Mouse (Mus musculus): ENCODE measurements around the gene Veph1. TPM values are rescaled to one million over a fixed set of nuclear protein-coding genes. Genes with fewer than 3 reads are reported as not detected.
A peak's percentile ranks its signal among the peaks of the same experiment; 100 is the strongest.

The Veph1 gene
- total RNA-seq (2014; rRNA removed) (0.50 and 0.84 TPM in 2 replicates), polyA plus RNA-seq (2015; fragmentation: Nextera tagmentation; extraction: Ambion mirVana) (0.68 and 0.75 TPM in 2 replicates)

DNA sequence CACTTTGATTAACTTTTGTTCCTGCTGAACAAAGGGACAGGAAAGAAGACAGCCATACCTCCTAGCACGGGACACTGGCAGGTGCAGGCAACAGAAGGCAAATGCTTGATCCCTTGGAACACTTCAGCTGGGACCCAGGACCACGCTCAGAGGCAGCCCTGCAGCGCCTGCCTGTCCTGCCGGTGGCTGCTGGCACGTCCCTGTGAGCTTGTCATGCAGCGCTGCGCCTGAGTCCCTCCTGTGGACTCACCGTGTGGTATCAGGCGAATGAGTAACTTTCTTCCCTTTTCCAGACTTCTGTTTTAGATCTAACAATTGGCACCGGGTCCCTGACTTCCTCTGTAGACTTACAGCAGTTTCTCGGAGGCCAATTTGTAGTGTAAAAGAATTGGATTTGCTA lies at the start of gene Veph1:
Veph1 (minus strand) TSS at position 293 of the 400 bp plus-strand sequence.
- H3K4me2 ChIP-seq (ENCODE audit: low read depth, low read length), result peak within 1 kb of the TSS; percentile 36; the same call in 1 of the 2 replicates
- no peak within 1 kb of the TSS; the same call in 1 of the 2 replicates for H3K9ac ChIP-seq (replicated peaks; ENCODE audit: low read length)
- H3K36me3 ChIP-seq (ENCODE audit: insufficient read depth, low read length), result no peaks in the 10 kb centered on the region
- H3K27ac ChIP-seq, result no peak within 1 kb of the TSS
- no peak within 1 kb of the TSS for H3K4me3 ChIP-seq (ENCODE audit: low read length)
- ATAC-seq (no peak), DNase-seq (ENCODE audit: low spot score) (peak; percentile 9)
- 14% methylated on average over 11 of the region's 11 CpGs for WGBS
- no peaks in the 10 kb centered on the region for H3K27me3 ChIP-seq (ENCODE audit: insufficient read depth, low read length)
- peak; percentile 11; the same call in 1 of the 2 replicates for TF ChIP-seq CTCF (IDR thresholded peaks at IDR 0.05; ENCODE audit: low read depth)
- H3K9me3 ChIP-seq (ENCODE audit: low read length), result no peaks in the 10 kb centered on the region
- no peaks in the 10 kb centered on the region for H3K4me1 ChIP-seq (ENCODE audit: insufficient read depth, low read length)

GRCm38 (mm10) chr3:66340742-66341141 lies 44.1 kb upstream of the Veph1 start:
- H3K27ac ChIP-seq, result no peak overlapping the region
- H3K4me2 ChIP-seq (ENCODE audit: low read depth, low read length), result no peak overlapping the region
- WGBS, result 77% methylated on average over 2 of the region's 2 CpGs
- H3K27me3 ChIP-seq (ENCODE audit: insufficient read depth, low read length), result no peaks in the 10 kb centered on the region
- TF ChIP-seq CTCF (IDR thresholded peaks at IDR 0.05; ENCODE audit: low read depth), result peak; percentile 29
- DNase-seq (ENCODE audit: low spot score) (no peak), ATAC-seq (no peak)
- no peaks in the 10 kb centered on the region for H3K36me3 ChIP-seq (ENCODE audit: insufficient read depth, low read length)
- H3K9me3 ChIP-seq (ENCODE audit: low read length), result no peaks in the 10 kb centered on the region
- no peaks in the 10 kb centered on the region for H3K4me1 ChIP-seq (ENCODE audit: insufficient read depth, low read length)
- no peak overlapping the region for H3K9ac ChIP-seq (replicated peaks; ENCODE audit: low read length)
- no peak overlapping the region for H3K4me3 ChIP-seq (ENCODE audit: low read length)

GRCm38 (mm10) chr3:66332401-66332729 lies 35.7 kb upstream of the Veph1 start:
- H3K9ac ChIP-seq (replicated peaks; ENCODE audit: low read length), result no peak overlapping the region
- H3K9me3 ChIP-seq (ENCODE audit: low read length), result no peaks in the 10 kb centered on the region
- no peak overlapping the region for H3K27ac ChIP-seq
- ATAC-seq (no peak), DNase-seq (ENCODE audit: low spot score) (no peak)
- H3K27me3 ChIP-seq (ENCODE audit: insufficient read depth, low read length), result no peaks in the 10 kb centered on the region
- no peaks in the 10 kb centered on the region for H3K4me1 ChIP-seq (ENCODE audit: insufficient read depth, low read length)
- WGBS, result 87% methylated on average over 9 of the region's 9 CpGs
- no peak overlapping the region for H3K4me3 ChIP-seq (ENCODE audit: low read length)
- no peak overlapping the region for H3K4me2 ChIP-seq (ENCODE audit: low read depth, low read length)
- TF ChIP-seq CTCF (IDR thresholded peaks at IDR 0.05; ENCODE audit: low read depth), result no peak
- no peaks in the 10 kb centered on the region for H3K36me3 ChIP-seq (ENCODE audit: insufficient read depth, low read length)

DNA sequence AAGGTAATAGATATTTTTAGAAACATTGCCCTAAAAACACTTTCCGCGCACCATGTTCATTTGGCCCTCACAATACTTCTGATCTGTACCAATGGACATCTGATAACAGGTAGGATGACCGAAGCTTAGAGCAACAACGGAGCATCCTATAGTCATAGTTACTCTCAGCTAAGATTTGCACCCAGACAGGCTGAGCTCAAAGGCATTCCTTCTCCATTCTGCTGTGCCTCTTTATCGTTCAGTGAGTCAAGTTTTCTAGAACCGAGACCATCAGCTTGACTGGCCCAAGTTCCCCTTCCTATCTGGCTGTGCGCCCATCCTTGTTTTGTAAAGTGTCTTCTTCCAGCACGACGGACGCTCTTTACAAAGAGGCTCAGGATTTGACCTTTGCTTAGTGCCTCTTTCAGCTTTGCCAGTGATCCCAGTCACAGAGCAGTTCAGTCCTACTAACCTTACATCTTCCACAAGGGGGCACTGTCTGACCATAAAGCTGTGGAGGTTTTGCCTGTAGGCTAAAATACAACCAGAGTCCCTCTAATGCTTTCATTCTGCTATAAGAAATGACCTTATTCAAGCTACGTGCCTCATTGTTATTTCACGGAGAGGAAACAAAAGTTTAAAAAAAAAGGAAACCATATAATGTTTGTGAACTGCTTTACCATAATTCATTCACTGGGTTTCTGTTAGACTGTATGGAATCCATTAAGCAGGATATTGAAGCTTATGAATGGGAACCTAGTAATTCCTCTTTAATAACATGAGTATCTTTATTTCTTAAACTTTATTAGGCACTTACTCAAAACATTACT lies 35.2 kb upstream of the Veph1 start:
- no peaks in the 10 kb centered on the region for H3K36me3 ChIP-seq (ENCODE audit: insufficient read depth, low read length)
- H3K4me3 ChIP-seq (ENCODE audit: low read length), result no peak overlapping the region
- peak; percentile 88 for TF ChIP-seq CTCF (IDR thresholded peaks at IDR 0.05; ENCODE audit: low read depth)
- DNase-seq (ENCODE audit: low spot score) (peak; percentile 93), ATAC-seq (peak; percentile 91)
- no peaks in the 10 kb centered on the region for H3K27me3 ChIP-seq (ENCODE audit: insufficient read depth, low read length)
- 46% methylated on average over 12 of the region's 12 CpGs for WGBS
- H3K4me1 ChIP-seq (ENCODE audit: insufficient read depth, low read length), result no peaks in the 10 kb centered on the region
- H3K9me3 ChIP-seq (ENCODE audit: low read length), result no peaks in the 10 kb centered on the region
- H3K9ac ChIP-seq (replicated peaks; ENCODE audit: low read length), result no peak overlapping the region
- H3K27ac ChIP-seq, result no peak overlapping the region
- H3K4me2 ChIP-seq (ENCODE audit: low read depth, low read length), result no peak overlapping the region

DNA sequence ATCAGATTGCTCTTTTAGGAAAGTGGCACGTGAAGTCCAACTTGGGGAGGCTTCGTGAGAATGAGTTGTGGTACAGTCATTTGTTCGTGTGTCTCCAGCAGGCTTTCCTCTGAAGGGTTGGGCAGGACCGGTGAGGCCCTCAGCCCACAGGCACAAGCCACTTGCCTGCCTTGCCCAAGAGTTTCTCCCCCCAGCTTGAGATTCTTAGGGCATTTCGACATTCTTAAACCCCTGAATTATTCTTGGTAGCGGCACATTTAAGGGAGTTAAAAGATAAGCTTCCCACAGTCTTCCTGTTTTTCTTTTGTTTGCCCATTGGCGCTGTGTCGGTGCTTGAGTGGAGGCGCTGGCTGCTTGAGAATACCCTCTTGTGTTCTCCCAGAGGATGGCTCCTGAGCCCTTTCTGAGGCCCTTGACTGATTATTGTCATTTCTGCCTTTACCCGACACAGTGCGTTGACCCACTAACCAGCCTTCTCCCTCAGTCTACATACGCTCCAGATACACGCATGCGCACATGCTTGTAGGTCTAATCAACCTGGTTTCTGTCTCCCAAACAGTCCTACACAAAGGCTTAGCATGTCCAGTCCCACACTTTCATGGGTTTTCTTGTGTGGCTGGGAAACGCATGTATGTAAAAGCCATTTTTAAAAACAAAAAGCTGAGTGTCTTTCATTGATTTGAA lies 34.4 kb upstream of the Veph1 start:
- no peaks in the 10 kb centered on the region for H3K9me3 ChIP-seq (ENCODE audit: low read length)
- no peaks in the 10 kb centered on the region for H3K4me1 ChIP-seq (ENCODE audit: insufficient read depth, low read length)
- DNase-seq (ENCODE audit: low spot score) (no peak), ATAC-seq (no peak)
- TF ChIP-seq CTCF (IDR thresholded peaks at IDR 0.05; ENCODE audit: low read depth), result no peak
- H3K9ac ChIP-seq (replicated peaks; ENCODE audit: low read length), result no peak overlapping the region
- 79% methylated on average over 15 of the region's 15 CpGs for WGBS
- H3K27me3 ChIP-seq (ENCODE audit: insufficient read depth, low read length), result no peaks in the 10 kb centered on the region
- no peak overlapping the region for H3K4me2 ChIP-seq (ENCODE audit: low read depth, low read length)
- no peaks in the 10 kb centered on the region for H3K36me3 ChIP-seq (ENCODE audit: insufficient read depth, low read length)
- no peak overlapping the region for H3K4me3 ChIP-seq (ENCODE audit: low read length)
- no peak overlapping the region for H3K27ac ChIP-seq

- Histone ChIP-seq H3K36me3 (ENCODE audit: insufficient read depth, low read length) (no peaks in the 10 kb centered on the region), H3K4me3 (ENCODE audit: low read length) (no peak overlapping the region), H3K4me1 (ENCODE audit: insufficient read depth, low read length) (no peaks in the 10 kb centered on the region), H3K27ac (peak overlapping the region; percentile 27; the same call in 1 of the 2 replicates), H3K9ac (replicated peaks; ENCODE audit: low read length) (no peak overlapping the region), H3K9me3 (ENCODE audit: low read length) (no peaks in the 10 kb centered on the region), H3K27me3 (ENCODE audit: insufficient read depth, low read length) (no peaks in the 10 kb centered on the region), H3K4me2 (ENCODE audit: low read depth, low read length) (no peak overlapping the region)
- 29% methylated on average over 16 of the region's 16 CpGs for WGBS
- DNase-seq (ENCODE audit: low spot score) (peak; percentile 59), ATAC-seq (peak; percentile 80)
- no peak for TF ChIP-seq CTCF (IDR thresholded peaks at IDR 0.05; ENCODE audit: low read depth)
Measured at GRCm38 (mm10) chr3:66325962-66326834, 29.6 kb upstream of the Veph1 start.
